Mouse (Mus musculus) kidney, adult 2 months (tissue): ENCODE data around the gene Dnase2b. TPM values are rescaled to one million over a fixed set of nuclear protein-coding genes. Genes with fewer than 3 reads are reported as not detected.
A peak's percentile ranks its signal among the peaks of the same experiment; 100 is the strongest.

Experiments used
- DNase-seq: peaks from one replicate; pipeline ENCODE4 v3.0.0; 2021
- H3K27ac ChIP-seq: fragments of 200-500 bp; 2 replicates; pipeline ENCODE4 v1.5.1; 2012; ENCODE audit warnings: low read depth, low read length, control low read depth, inconsistent platforms; ENCODE audit not compliant: insufficient read depth
- H3K27me3 ChIP-seq: fragments of 200-500 bp; replicated peaks from 2 replicates; pipeline ENCODE4 v1.6.1; 2012; ENCODE audit warnings: mild to moderate bottlenecking, moderate library complexity, low read length, inconsistent platforms; ENCODE audit not compliant: control insufficient read depth, insufficient read depth
- H3K36me3 ChIP-seq: fragments of 200-500 bp; 2 replicates; pipeline ENCODE4 v1.6.1; 2012; ENCODE audit warnings: mild to moderate bottlenecking, moderate library complexity, low read length, inconsistent platforms; ENCODE audit not compliant: control insufficient read depth, insufficient read depth
- H3K4me1 ChIP-seq: fragments of 200-500 bp; 2 replicates; pipeline ENCODE4 v1.6.1; 2011; ENCODE audit warnings: low read length; ENCODE audit not compliant: control insufficient read depth, insufficient read depth
- H3K4me3 ChIP-seq: fragments of 200-500 bp; 2 replicates; pipeline ENCODE4 v1.5.1; 2011; ENCODE audit warnings: mild to moderate bottlenecking, low read depth, low read length, control low read depth; ENCODE audit not compliant: insufficient read depth
- CTCF ChIP-seq: fragments of 200-500 bp; conservative IDR thresholded peaks from 2 replicates; pipeline ENCODE4 v1.5.1; 2011; ENCODE audit warnings: low read depth, mild to moderate bottlenecking, control low read depth, low read length, moderate library complexity, mixed read lengths; ENCODE audit not compliant: insufficient read depth, insufficient read length
- POLR2A ChIP-seq: fragments of 200-500 bp; IDR thresholded peaks from one replicate; pipeline ENCODE4 v1.6.1; 2011; ENCODE audit warnings: low read depth, low read length, control low read depth
- WGBS: fragments of 180-500 bp; shearing (Covaris S2); methylation state at CpG from one replicate; pipeline ENCODE4 v1.1.7; 2018; 5-methylcytosine and 5-hydroxymethylcytosine counted together
- polyA plus RNA-seq: library from polyadenylated mRNA; depleted of rRNA; stranded (reverse); fragments of >200 nt; gene quantifications from 2 replicates; pipeline ENCODE4 v1.2.3, GENCODE M21; 2012; rRNA removed

Gene Dnase2b
- not detected in 2 replicates for polyA plus RNA-seq

GRCm38 (mm10) chr3:146615496-146615895, at the start of gene Dnase2b:
TSS of gene Dnase2b (minus strand) at chr3:146615596.
- Histone ChIP-seq H3K36me3 (no peaks in the 10 kb centered on the region), H3K4me3 (no peak within 1 kb of the TSS), H3K4me1 (no peaks in the 10 kb centered on the region), H3K27me3 (no peaks in the 10 kb centered on the region), H3K27ac (no peak within 1 kb of the TSS)
- 92% methylated on average over 4 of the region's 4 CpGs for WGBS
- TF ChIP-seq CTCF = no peak
- no peak for TF ChIP-seq POLR2A
- no peak for DNase-seq

DNA sequence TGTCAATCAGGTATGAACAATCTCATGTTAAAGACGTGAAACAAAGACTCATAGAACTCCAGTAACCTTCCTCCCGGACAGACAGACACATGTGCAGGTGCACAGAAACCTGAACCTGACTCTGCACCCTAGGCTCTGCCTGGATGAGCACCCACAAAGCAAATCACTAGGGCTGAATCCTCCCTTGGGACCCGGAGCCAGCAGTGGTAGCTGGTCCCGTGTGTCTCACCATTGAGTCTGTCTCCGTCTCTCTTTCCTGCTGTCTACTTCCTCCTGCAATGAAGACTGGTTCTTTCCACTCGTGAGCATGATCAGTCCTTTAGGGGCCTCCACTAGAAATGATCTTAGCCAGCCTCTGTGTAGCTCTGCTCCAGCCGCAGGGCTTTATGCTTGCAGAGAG, 46.5 kb upstream of the Dnase2b start:
- no peaks in the 10 kb centered on the region for H3K4me1 ChIP-seq
- WGBS = 65% methylated on average over 7 of the region's 7 CpGs
- H3K4me3 ChIP-seq = no peak overlapping the region
- no peaks in the 10 kb centered on the region for H3K36me3 ChIP-seq
- TF ChIP-seq POLR2A (no peak), CTCF (no peak)
- no peak for DNase-seq
- no peaks in the 10 kb centered on the region for H3K27me3 ChIP-seq
- no peak overlapping the region for H3K27ac ChIP-seq

DNA sequence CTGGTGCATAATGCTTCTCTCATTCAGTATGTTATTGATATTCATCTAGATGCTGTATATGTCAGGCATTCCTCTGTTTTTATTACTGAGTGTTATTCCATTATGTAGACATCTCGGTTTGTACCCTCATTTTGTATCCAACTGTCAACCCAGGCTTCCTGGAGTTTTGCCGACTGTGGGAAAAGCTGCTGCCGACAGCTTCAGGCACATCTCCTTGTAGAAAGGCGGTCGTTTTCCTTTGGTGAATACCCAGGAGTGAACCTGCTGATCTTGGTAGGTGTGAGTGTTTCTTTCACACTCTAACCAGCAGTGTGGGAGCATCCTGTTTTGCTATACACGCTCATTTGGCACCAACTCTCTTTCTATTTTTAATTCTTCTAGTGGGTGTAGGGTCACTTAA, 45.6 kb upstream of the Dnase2b start:
- TF ChIP-seq CTCF = no peak
- no peak for TF ChIP-seq POLR2A
- Histone ChIP-seq H3K4me1 (no peaks in the 10 kb centered on the region), H3K36me3 (no peaks in the 10 kb centered on the region), H3K4me3 (no peak overlapping the region), H3K27me3 (no peaks in the 10 kb centered on the region), H3K27ac (no peak overlapping the region)
- no peak for DNase-seq
- WGBS = 60% methylated on average over 6 of the region's 6 CpGs

GRCm38 (mm10) chr3:146659321-146659720, 43.9 kb upstream of the Dnase2b start:
- Histone ChIP-seq H3K36me3 (no peaks in the 10 kb centered on the region), H3K4me3 (no peak overlapping the region), H3K27me3 (no peaks in the 10 kb centered on the region), H3K27ac (no peak overlapping the region), H3K4me1 (no peaks in the 10 kb centered on the region)
- no peak for TF ChIP-seq CTCF
- no peak for TF ChIP-seq POLR2A
- no peak for DNase-seq
- 95% methylated on average over 5 of the region's 5 CpGs for WGBS

DNA sequence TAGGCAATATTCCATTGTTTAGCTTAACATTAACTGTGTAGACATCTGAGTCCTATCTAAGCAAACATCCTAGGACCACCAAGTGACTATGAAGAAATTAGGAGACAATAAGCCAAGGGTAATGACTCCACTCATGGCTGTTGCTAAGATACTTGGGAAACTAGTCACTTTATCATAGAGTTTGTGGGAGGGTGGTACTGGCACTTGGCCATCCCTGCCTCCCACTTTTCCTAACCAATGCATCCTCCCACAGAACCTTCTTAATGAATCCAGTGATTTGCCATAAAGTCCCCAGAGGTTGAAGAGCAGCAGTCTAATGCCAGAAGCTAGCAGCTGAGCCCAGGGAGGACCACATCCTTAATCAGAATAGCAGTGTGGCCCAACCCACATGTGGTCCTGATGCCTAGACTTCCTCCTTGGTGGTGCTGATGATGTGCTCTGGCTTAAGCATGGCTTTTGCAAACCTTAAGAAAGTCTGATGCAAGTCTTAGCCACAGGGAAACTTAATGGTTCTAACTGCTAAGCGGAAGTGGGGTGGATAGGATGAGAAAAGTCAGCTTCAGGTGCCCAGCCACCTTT, 42.8 kb upstream of the Dnase2b start:
- Histone ChIP-seq H3K4me3 (no peak overlapping the region), H3K36me3 (no peaks in the 10 kb centered on the region), H3K27me3 (no peaks in the 10 kb centered on the region), H3K27ac (no peak overlapping the region), H3K4me1 (no peaks in the 10 kb centered on the region)
- no peak for TF ChIP-seq POLR2A
- TF ChIP-seq CTCF = no peak
- WGBS = 97% methylated on average over 1 of the region's 1 CpGs
- no peak for DNase-seq

GRCm38 (mm10) chr3:146657433-146657832, 42.0 kb upstream of the Dnase2b start:
- H3K27ac ChIP-seq = no peak overlapping the region
- no peak for DNase-seq
- TF ChIP-seq CTCF = no peak
- no peak for TF ChIP-seq POLR2A
- 85% methylated on average over 5 of the region's 5 CpGs for WGBS
- H3K36me3 ChIP-seq = no peaks in the 10 kb centered on the region
- no peak overlapping the region for H3K4me3 ChIP-seq
- no peaks in the 10 kb centered on the region for H3K27me3 ChIP-seq
- no peaks in the 10 kb centered on the region for H3K4me1 ChIP-seq

DNA sequence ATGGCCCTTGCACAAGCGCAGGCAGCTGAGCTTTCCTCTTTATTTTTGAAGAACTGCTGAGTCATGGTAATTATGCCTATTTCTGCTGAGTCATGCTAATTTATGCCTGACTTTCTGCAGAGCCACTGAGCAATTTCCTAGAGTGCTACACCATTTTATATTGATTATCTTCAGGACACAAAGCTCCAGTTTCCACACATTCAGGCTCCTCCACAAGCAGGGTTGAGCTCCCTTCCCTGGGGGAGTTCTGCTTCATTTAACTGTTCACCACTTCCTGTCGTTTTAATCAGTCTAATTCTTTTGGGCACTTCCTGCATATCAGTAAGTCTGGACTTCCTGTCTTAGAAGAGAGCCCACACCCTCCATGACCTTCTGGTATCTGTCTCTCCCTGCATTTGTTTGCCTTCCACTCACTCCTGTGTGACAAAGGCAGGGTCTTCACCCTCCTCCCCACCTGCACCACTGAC, 39.7 kb upstream of the Dnase2b start:
- Histone ChIP-seq H3K36me3 (no peaks in the 10 kb centered on the region), H3K27me3 (no peaks in the 10 kb centered on the region), H3K4me3 (no peak overlapping the region), H3K4me1 (no peaks in the 10 kb centered on the region), H3K27ac (no peak overlapping the region)
- WGBS = 47% methylated on average over 2 of the region's 2 CpGs
- DNase-seq = peak; percentile 1
- no peak for TF ChIP-seq POLR2A
- no peak for TF ChIP-seq CTCF

GRCm38 (mm10) chr3:146653692-146654091, 38.3 kb upstream of the Dnase2b start:
- H3K27me3 ChIP-seq = no peaks in the 10 kb centered on the region
- H3K36me3 ChIP-seq = no peaks in the 10 kb centered on the region
- WGBS = 57% methylated on average over 6 of the region's 6 CpGs
- no peak for DNase-seq
- H3K4me1 ChIP-seq = no peaks in the 10 kb centered on the region
- H3K27ac ChIP-seq = no peak overlapping the region
- TF ChIP-seq POLR2A (no peak), CTCF (no peak)
- H3K4me3 ChIP-seq = no peak overlapping the region
